Mouse (Mus musculus): ENCODE results near the gene Sbno1. TPM values are rescaled to one million over a fixed set of nuclear protein-coding genes. Genes with fewer than 3 reads are reported as not detected.
A peak's percentile ranks its signal among the peaks of the same experiment; 100 is the strongest.
"Not testable (repeated sequence)": the region's sequence is repeated elsewhere in the genome, so short reads cannot be mapped to it uniquely, and the experiment has no call there.

Sbno1 gene
- total and polyA plus RNA-seq, 3 experiments: 11.3 to 62.9 (median 58.8) TPM

DNA sequence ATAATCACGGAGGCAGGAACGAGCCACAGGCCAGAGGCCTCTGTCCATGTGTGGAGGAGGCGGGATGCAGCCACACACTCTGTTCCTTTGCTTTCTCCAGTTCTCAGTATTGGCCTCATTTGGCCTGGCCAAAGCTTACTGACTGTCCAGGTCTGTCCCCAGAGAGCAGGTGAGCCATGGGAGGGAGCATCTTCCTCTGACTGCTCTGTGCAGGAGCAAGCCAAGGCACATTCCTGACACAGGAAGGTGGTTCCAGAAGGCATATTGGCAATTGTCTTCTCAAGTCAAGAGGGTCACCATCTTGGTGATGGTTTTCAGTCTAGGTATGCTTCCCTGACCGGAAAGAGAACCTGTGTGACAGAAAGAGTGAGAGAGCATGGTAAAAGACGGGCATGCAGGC lies 37.7 kb upstream of the Sbno1 start:
- intact Hi-C loops (cut with DNase I): no loop called here
- no peak overlapping the region for H3K27ac ChIP-seq
- H3K4me1 ChIP-seq (ENCODE audit: control insufficient read depth, insufficient read depth, low read length): no peaks in the 10 kb centered on the region
- H3K4me3 ChIP-seq: no peak overlapping the region
- H3K36me3 ChIP-seq (ENCODE audit: control insufficient read depth, insufficient read depth, low read length): no peaks in the 10 kb centered on the region
- H3K79me2 ChIP-seq (replicated peaks; ENCODE audit: control insufficient read depth, insufficient read depth, low read length): no peaks in the 10 kb centered on the region
- H3K9ac ChIP-seq (ENCODE audit: low read depth, low read length): no peak overlapping the region
- no peaks in the 10 kb centered on the region for H3K27me3 ChIP-seq (ENCODE audit: control insufficient read depth, insufficient read depth, low read length)
- no peak for DNase-seq
- TF ChIP-seq CTCF (IDR thresholded peaks at IDR 0.05): no peak
- TF ChIP-seq POLR2A (IDR thresholded peaks at IDR 0.05; ENCODE audit: insufficient read depth, low read depth, low read length): no peak; the same call in 1 of the 2 replicates
- TF ChIP-seq EP300 (IDR thresholded peaks at IDR 0.05; ENCODE audit: insufficient read depth, low read depth, low read length): no peak
- WGBS: 83% methylated on average over 5 of the region's 5 CpGs

GRCm38 (mm10) chr5:124462297-124463025 lies 36.7 kb upstream of the Sbno1 start:
- Histone ChIP-seq H3K4me1 (ENCODE audit: control insufficient read depth, insufficient read depth, low read length) (no peaks in the 10 kb centered on the region), H3K9ac (ENCODE audit: low read depth, low read length) (no peak overlapping the region), H3K79me2 (replicated peaks; ENCODE audit: control insufficient read depth, insufficient read depth, low read length) (no peaks in the 10 kb centered on the region), H3K27ac (no peak overlapping the region), H3K4me3 (no peak overlapping the region), H3K27me3 (ENCODE audit: control insufficient read depth, insufficient read depth, low read length) (no peaks in the 10 kb centered on the region), H3K36me3 (ENCODE audit: control insufficient read depth, insufficient read depth, low read length) (no peaks in the 10 kb centered on the region)
- 87% methylated on average over 8 of the region's 8 CpGs for WGBS
- TF ChIP-seq CTCF (IDR thresholded peaks at IDR 0.05) (no peak), POLR2A (IDR thresholded peaks at IDR 0.05; ENCODE audit: insufficient read depth, low read depth, low read length) (no peak), EP300 (IDR thresholded peaks at IDR 0.05; ENCODE audit: insufficient read depth, low read depth, low read length) (no peak)
- DNase-seq: no peak
- intact Hi-C loops (cut with DNase I): no loop called here

- whole genome bisulfite sequencing: 86% methylated on average over 14 of the region's 14 CpGs
- H3K79me2 ChIP-seq (replicated peaks; ENCODE audit: control insufficient read depth, insufficient read depth, low read length); H3K36me3 ChIP-seq (ENCODE audit: control insufficient read depth, insufficient read depth, low read length); H3K9ac ChIP-seq (ENCODE audit: low read depth, low read length); H3K4me3 ChIP-seq; DNase-seq; intact Hi-C loops (cut with DNase I); H3K4me1 ChIP-seq (ENCODE audit: control insufficient read depth, insufficient read depth, low read length); H3K27ac ChIP-seq; H3K27me3 ChIP-seq (ENCODE audit: control insufficient read depth, insufficient read depth, low read length): not testable (repeated sequence)
These were observed 35.1 kb upstream of the Sbno1 start for GRCm38 (mm10) chr5:124460922-124461321.

GRCm38 (mm10) chr5:124456762-124457161 lies 31.0 kb upstream of the Sbno1 start:
- H3K79me2 ChIP-seq (replicated peaks; ENCODE audit: control insufficient read depth, insufficient read depth, low read length): no peaks in the 10 kb centered on the region
- H3K27me3 ChIP-seq (ENCODE audit: control insufficient read depth, insufficient read depth, low read length): no peaks in the 10 kb centered on the region
- DNase-seq: no peak
- H3K4me3 ChIP-seq: no peak overlapping the region
- intact Hi-C loops (cut with DNase I): no loop called here
- WGBS: 91% methylated on average over 6 of the region's 6 CpGs
- TF ChIP-seq CTCF (IDR thresholded peaks at IDR 0.05): no peak
- no peak for TF ChIP-seq EP300 (IDR thresholded peaks at IDR 0.05; ENCODE audit: insufficient read depth, low read depth, low read length)
- no peak for TF ChIP-seq POLR2A (IDR thresholded peaks at IDR 0.05; ENCODE audit: insufficient read depth, low read depth, low read length)
- peaks cover 5% of the 10 kb centered on the region for H3K4me1 ChIP-seq (ENCODE audit: control insufficient read depth, insufficient read depth, low read length)
- H3K36me3 ChIP-seq (ENCODE audit: control insufficient read depth, insufficient read depth, low read length): peaks cover 2% of the 10 kb centered on the region; the same call in 1 of the 2 replicates
- H3K9ac ChIP-seq (ENCODE audit: low read depth, low read length): no peak overlapping the region
- H3K27ac ChIP-seq: no peak overlapping the region

DNA sequence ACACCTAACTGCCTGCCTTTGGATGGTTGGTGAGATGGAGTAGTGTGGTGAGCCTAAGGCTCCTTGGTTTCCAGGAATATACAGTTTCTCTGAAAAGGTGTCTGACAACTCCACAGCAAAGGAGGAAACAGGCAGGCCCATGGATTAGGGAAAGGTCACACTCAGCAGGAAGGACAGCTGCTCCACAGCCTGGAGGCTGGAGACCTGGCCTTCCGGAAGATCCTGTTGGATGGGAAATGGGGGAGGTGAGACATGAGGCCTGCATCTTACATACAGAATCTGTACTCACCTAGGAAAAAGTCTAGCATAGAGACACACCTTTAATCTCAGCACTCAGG lies 28.2 kb upstream of the Sbno1 start:
- peaks cover 2% of the 10 kb centered on the region; the same call in 1 of the 2 replicates for H3K36me3 ChIP-seq (ENCODE audit: control insufficient read depth, insufficient read depth, low read length)
- TF ChIP-seq CTCF (IDR thresholded peaks at IDR 0.05) (no peak), EP300 (IDR thresholded peaks at IDR 0.05; ENCODE audit: insufficient read depth, low read depth, low read length) (no peak), POLR2A (IDR thresholded peaks at IDR 0.05; ENCODE audit: insufficient read depth, low read depth, low read length) (no peak)
- peak overlapping the region; percentile 85; the same call in 1 of the 2 replicates for H3K27ac ChIP-seq
- peak overlapping the region; percentile 14 for H3K9ac ChIP-seq (ENCODE audit: low read depth, low read length)
- no peaks in the 10 kb centered on the region for H3K27me3 ChIP-seq (ENCODE audit: control insufficient read depth, insufficient read depth, low read length)
- intact Hi-C loops (cut with DNase I): no loop called here
- no peak for DNase-seq
- 37% methylated on average over 1 of the region's 1 CpGs for WGBS
- no peaks in the 10 kb centered on the region for H3K79me2 ChIP-seq (replicated peaks; ENCODE audit: control insufficient read depth, insufficient read depth, low read length)
- peaks cover 5% of the 10 kb centered on the region for H3K4me1 ChIP-seq (ENCODE audit: control insufficient read depth, insufficient read depth, low read length)
- no peak overlapping the region for H3K4me3 ChIP-seq

DNA sequence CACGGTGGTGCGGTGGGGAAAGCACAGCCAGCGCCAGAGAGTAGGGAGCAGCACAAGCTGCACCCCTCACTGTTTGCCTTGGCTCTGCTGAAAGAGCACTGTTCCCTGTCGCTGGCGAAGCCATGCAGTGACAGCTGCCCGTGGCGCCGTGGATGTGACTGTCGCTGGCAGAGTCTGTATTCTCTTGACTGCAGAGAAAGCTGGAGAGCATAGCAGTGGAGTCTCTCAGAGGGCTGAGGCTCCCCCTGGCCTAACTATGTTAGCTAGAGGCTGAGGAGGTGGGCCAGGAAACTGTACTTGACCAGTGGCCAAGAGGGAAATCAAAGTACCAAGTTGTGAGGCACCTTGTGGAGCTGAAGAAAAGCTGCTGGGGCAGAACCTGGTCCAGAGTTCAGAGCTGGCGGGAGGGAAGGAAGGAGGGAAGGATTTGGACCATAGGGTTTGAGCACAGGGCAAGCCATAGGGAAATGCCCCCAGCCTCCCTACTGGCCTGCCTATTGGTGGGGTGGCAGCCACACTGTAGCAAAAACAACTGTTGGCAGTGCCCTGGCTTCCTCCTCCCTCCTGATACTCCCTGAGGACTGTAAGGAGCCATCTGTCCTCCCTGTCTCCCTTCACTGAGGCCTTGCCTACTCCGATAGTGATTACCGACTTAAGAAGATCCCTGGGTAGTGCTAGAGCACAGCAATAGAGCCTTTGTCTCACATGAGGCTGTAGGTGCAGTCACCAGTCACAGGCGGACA lies 27.7 kb upstream of the Sbno1 start:
- intact Hi-C loops (cut with DNase I): no loop called here
- TF ChIP-seq CTCF (IDR thresholded peaks at IDR 0.05) (no peak), POLR2A (IDR thresholded peaks at IDR 0.05; ENCODE audit: insufficient read depth, low read depth, low read length) (0 out of 2 replicates have a peak, but pooled peaks have one; percentile 11)
- no peaks in the 10 kb centered on the region for H3K27me3 ChIP-seq (ENCODE audit: control insufficient read depth, insufficient read depth, low read length)
- peaks cover 6% of the 10 kb centered on the region for H3K4me1 ChIP-seq (ENCODE audit: control insufficient read depth, insufficient read depth, low read length)
- peak overlapping the region; percentile 14 for H3K9ac ChIP-seq (ENCODE audit: low read depth, low read length)
- peak overlapping the region; percentile 85 for H3K27ac ChIP-seq
- H3K36me3 ChIP-seq (ENCODE audit: control insufficient read depth, insufficient read depth, low read length): peaks cover 2% of the 10 kb centered on the region
- peak overlapping the region; percentile 8; the same call in 1 of the 2 replicates for H3K4me3 ChIP-seq
- no peak for DNase-seq
- H3K79me2 ChIP-seq (replicated peaks; ENCODE audit: control insufficient read depth, insufficient read depth, low read length): no peaks in the 10 kb centered on the region; the same call in 1 of the 2 replicates
- WGBS: 42% methylated on average over 13 of the region's 13 CpGs
